Mouse (Mus musculus) urinary bladder, adult 18-20 months (tissue): Measurements from ENCODE around the gene Rab37.

Source experiments
- DNase-seq, 2 experiments: peaks; one replicate each; pipeline ENCODE4 v3.0.0; 2022; ENCODE audit warnings: low spot score in 2 of 2, mixed read lengths in 2 of 2

The Rab37 gene

DNA sequence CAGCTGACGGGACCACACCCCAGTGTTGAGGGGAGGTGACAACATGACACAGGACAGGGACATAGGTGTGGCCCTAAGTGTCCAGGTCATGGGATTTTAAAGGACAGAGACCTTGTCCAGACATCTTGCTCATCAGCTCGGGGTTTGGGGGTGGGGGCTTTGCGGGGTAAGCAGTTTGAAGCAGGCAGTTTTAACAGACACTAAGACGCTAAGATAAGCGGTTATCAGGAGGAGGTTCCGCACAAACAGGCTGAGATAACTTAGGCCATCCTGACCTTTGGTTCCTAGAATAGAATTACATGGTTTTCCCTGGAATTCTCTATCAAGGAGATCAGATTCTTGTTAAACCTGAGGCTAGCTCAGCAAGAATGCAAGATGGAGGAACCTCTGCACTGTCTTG lies 103.5 kb downstream of the Rab37 start:
- DNase-seq = no peak

DNA sequence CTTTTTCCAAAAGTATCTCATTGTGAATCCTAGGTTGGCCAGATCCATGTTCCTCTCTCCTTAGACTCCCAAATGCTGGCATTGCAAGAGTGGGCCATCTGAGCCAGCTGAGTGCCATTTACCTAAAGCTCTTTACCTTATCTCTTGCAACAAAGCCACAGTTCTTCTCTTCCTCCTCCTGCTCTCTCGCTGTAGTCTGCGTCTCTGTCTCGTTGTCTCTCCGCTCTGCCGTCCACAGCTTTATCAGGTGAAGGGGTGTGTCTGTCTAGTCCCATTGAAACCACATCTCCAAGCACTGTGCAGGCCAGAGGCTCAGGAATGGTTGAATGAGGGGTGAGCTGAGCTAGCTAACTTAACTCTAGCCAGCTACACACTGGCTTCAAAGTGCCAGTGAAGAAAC lies 104.7 kb downstream of the Rab37 start:
- DNase-seq = no peak

DNA sequence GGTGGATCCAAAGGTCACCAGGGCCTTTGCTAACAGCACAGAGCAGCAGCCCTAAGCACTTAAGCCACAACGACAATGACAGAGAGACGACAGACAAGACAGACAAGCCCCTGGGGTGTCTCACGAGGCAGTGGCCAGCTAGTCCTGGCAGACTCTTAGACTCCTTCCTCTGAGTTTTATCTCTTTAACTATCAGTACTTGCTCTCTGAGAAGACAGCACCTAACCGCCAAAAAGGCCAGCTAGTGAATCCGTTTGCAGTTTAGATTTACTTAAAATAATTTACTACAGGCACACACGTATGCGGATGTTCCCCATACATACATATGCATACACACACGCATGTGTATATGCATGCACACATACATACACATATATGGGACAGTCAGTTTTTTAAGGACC lies 106.3 kb downstream of the Rab37 start:
- no peak for DNase-seq

DNA sequence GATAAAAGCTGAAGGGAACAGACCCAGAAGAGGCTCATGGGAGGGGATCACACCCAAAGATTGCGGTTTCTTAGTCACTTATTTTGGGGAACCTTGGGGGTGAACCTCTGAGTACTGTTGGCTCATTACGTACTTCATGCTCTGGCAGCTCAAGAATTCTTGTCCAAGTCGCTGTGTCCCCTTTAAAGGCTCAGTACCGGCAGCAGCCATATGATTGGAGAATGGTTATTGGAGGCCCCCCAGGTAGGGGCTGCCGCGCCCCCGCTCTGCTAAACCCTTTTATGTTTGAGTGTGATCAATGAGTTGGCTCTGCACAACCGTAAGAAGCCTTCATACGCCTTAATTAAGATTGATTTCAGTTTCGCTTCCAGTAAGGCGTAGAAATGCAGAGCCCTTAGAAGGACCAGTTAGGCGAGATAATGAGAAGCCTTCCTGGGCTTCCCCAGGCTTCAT lies 107.7 kb downstream of the Rab37 start:
- no peak for DNase-seq

DNA sequence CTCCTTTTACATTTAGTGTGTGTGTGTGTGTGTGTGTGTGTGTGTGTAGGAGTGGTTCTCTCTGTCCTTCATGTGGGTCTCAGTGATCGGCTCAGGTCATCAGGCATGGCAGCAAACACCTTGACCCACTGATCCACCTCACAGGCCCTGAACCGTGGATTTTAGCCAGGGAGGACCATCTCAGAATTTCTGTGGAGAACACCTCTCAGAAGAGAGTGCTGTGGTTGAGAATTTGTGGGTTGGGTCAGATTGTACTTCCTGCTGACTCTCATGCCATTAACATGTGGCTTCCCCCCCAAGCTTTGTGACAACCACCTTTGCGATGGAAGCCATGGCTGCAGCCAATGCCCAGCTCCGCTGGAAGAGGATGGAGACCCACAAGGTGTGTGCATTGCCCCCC lies 109.3 kb downstream of the Rab37 start:
- no peak for DNase-seq

DNA sequence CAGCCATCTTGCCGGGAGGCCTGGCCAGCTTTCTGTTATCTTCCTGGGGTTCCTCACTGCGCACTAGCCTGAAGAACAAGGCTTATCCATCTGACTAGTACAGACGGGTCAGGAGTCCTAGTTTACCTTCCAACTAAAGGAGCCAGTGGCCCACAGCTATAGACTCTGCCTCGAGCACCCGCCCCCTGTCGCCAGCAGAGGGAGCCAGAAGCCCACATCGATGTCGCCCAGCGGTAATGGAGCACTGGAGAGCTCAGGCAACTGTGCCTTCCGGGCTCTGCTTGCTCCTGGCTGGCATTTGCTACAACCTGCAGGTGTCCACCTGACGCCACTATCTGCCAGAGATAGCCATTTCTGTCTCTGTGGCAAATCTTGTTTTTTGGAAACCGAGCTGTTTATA lies 111.1 kb downstream of the Rab37 start:
- peak; percentile 70 to 73 for DNase-seq

DNA sequence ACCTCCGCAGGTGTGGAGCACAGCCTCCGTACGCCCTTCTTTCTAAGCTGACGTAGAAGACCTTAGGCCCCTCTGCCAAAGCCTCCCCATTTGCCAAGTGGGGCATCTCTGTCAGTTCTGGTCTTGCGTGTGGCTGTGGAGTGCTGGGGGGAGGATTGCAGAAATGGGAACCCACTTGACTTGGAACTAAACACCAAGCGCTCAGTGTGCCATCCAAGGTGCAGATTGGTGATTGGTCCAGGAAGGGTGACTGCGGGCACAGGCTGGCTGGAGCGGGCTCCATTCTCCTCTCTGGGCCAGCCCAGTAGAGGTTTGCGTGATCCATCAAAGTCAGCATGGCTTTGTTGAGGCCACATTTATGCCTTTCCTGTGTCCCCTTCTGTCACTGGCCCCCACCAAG lies 111.5 kb downstream of the Rab37 start:
- no peak for DNase-seq

DNA sequence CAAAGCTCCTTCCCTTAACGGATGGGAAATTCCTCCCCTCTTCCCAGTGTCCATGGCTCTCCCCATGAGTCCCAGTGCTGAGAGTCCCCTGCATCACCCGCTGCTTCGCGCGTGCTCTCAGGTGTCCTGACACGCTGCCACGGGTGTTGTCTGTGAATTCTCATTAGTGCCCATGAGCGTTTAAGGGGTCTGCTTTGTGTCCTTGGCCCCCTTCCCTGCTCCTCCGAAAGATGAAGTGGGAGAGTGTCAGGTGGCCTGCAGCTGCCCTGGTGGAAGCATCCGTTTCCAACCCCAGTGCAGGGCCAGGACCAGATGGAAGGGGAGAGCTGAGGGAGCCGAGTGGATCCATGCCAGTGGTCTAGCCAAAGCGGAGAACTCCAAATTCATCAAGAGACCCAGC lies 116.9 kb downstream of the Rab37 start:
- no peak for DNase-seq

DNA sequence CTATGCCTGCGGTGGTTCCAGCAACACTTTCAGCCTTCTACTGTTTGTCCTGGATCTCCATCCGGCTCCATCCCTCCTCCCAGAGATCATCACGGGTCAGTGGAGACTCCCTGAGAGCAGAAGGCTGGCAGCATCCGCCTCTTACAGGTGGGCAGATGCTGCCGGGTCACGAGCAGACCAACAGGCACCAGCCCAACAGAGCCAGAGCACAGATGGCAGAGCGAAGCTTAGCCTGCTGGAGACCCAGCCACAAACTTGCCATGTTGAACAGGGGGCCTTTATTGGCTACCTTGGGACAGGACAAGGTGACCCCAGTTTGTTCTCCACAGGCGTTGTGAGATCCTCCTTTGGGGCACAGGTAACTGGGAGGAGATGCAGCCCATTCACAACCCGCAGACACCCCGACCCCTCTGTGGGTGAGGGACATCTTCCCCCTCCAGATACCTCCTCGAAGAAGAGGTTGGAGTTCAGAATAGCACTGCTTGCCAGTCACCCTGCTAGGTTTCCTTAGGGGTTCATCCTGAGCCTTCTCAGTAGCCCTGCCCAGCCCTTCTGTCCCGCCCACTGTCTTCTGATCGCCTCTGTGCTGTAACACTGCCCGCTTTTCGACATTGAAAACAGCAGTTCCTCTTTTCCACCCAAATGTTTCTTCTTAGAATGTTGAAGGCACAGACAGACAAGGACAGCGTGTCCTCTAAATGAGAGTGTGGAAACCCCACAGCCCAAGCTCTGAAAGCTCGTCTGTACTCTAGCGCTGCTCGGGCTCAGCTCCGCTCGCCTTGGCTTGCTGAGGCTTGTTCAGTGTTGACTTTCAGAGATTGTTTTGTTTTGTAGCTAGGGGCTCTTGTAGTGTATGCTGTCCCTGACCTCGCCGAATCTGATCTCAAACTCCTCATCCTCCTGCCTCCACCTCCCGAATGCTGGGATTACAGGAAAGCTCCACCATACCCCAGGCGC lies 117.8 kb downstream of the Rab37 start:
- DNase-seq = no peak

DNA sequence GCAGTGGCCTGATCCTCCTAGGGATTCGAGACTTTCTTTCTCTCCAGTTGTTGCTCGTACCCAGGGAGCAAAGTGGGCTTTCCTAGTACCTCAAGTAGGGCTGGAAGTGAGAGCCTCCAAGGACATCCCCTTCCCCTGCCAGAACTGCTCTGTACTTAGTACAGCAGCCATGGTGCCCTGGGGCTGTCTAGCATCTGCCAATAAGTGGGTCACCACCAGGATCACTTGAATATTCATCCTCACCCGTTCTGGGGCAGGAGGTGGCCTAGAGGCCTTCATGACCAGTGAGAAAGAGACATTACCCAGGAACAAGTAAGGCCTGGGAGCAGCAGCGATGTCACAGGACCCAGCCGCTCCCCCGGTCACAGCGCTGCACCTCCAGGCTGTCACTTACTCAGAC lies 118.7 kb downstream of the Rab37 start:
- no peak for DNase-seq
